Comparison of ENCODE assay signal across 13 mouse cellular contexts in the genomic region with DNA sequence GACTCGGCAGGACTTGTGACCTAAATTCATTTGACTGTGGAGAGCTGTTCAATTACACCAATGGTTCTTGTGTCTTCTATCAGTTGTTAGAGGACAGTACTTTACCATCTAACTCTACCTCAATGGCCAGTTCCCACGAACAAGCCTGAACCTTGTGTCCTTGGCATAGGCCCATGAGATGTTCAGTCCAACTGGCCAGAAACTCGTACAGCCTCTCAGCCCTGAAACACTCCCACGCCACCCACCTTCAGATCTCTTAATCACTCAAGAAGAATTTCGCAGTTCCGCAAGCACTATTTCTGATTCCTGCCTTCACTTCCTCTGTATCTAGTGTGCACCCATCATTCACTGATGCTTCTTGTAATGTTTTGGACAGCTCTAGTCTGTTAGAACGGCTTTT. TPM values are rescaled to one million over a fixed set of nuclear protein-coding genes. Genes with fewer than 3 reads are reported as not detected.
DNase-seq lines count a peak whose midpoint lies in the region; ATAC-seq and TF ChIP-seq lines count a peak whose summit lies in the region.
"Had no signal": no experiment of that assay in that cellular context is flagged by ENCODE, and none has a peak within 500 bp of the region (broad histone marks: within the 10 kb centered on the region; RNA-seq: fewer than 3 reads in every experiment).

No protein-coding gene starts in this region.

- ATAC-seq in heart, embryonic 12.5 days (ENCODE audit: insufficient number of reproducible peaks, low FRiP score), result no peak
- no peak for ATAC-seq in midbrain, postnatal 0 days (ENCODE audit: low FRiP score)
- ATAC-seq in midbrain, embryonic 14.5 days (ENCODE audit: low FRiP score, low TSS enrichment), result no peak
- ATAC-seq: forebrain, embryonic 15.5 days had no signal

- H3K27me3 ChIP-seq in heart, embryonic 12.5 days (replicated peaks), result 0 out of 2 replicates have a peak, but pooled peaks cover 2% of the 10 kb centered on the region
- no peaks in the 10 kb centered on the region for H3K27me3 ChIP-seq in midbrain, postnatal 0 days (ENCODE audit: insufficient read depth, low read length)
- H3K27me3 ChIP-seq in midbrain, embryonic 14.5 days (ENCODE audit: control insufficient read depth, insufficient read depth, low read length), result no peaks in the 10 kb centered on the region
- no peaks in the 10 kb centered on the region for H3K27me3 ChIP-seq in testis, adult 2 months (ENCODE audit: control insufficient read depth, insufficient read depth, low read length)
- H3K27me3 ChIP-seq: embryonic facial prominence, embryonic 12.5 days; forebrain, embryonic 15.5 days; limb, embryonic 15.5 days; stomach, embryonic 15.5 days had no signal

- H3K9me3 ChIP-seq in heart, embryonic 12.5 days (replicated peaks), result no peaks in the 10 kb centered on the region
- no peaks in the 10 kb centered on the region for H3K9me3 ChIP-seq in midbrain, postnatal 0 days (ENCODE audit: low read length)
- no peaks in the 10 kb centered on the region for H3K9me3 ChIP-seq in midbrain, embryonic 14.5 days (ENCODE audit: control insufficient read depth, low read length)
- H3K9me3 ChIP-seq: embryonic facial prominence, embryonic 12.5 days; forebrain, embryonic 15.5 days; limb, embryonic 15.5 days; stomach, embryonic 15.5 days had no signal

- no peak for TF ChIP-seq POLR2A in testis, adult 2 months (IDR thresholded peaks at IDR 0.05; ENCODE audit: control insufficient read depth, low read depth, low read length)

- intact Hi-C loops in heart, postnatal 14 days (cut with DNase I), result no loop called here

- no peak overlapping the region for H3K9ac ChIP-seq in heart, embryonic 12.5 days
- no peak overlapping the region for H3K9ac ChIP-seq in midbrain, postnatal 0 days (replicated peaks; ENCODE audit: low read length, poor library complexity, severe bottlenecking)
- H3K9ac ChIP-seq in midbrain, embryonic 14.5 days (replicated peaks; ENCODE audit: low read length), result no peak overlapping the region
- H3K9ac ChIP-seq: embryonic facial prominence, embryonic 12.5 days; forebrain, embryonic 15.5 days; limb, embryonic 15.5 days; stomach, embryonic 15.5 days had no signal

- no peak overlapping the region for H3K4me2 ChIP-seq in heart, embryonic 12.5 days
- H3K4me2 ChIP-seq in midbrain, postnatal 0 days (ENCODE audit: low read depth, low read length, poor library complexity, severe bottlenecking), result no peak overlapping the region
- no peak overlapping the region for H3K4me2 ChIP-seq in midbrain, embryonic 14.5 days (ENCODE audit: low read length)
- H3K4me2 ChIP-seq: embryonic facial prominence, embryonic 12.5 days; forebrain, embryonic 15.5 days; limb, embryonic 15.5 days; stomach, embryonic 15.5 days had no signal

- H3K4me3 ChIP-seq in heart, embryonic 12.5 days, result no peak overlapping the region
- H3K4me3 ChIP-seq in midbrain, postnatal 0 days (ENCODE audit: low read depth, low read length), result no peak overlapping the region
- no peak overlapping the region for H3K4me3 ChIP-seq in midbrain, embryonic 14.5 days (replicated peaks; ENCODE audit: low read depth, low read length)
- H3K4me3 ChIP-seq in testis, adult 2 months (ENCODE audit: control insufficient read depth, low read depth, low read length), result no peak overlapping the region
- H3K4me3 ChIP-seq: embryonic facial prominence, embryonic 12.5 days; forebrain, embryonic 15.5 days; limb, embryonic 15.5 days; stomach, embryonic 15.5 days had no signal

- H3K36me3 ChIP-seq in heart, embryonic 12.5 days, result no peaks in the 10 kb centered on the region
- no peaks in the 10 kb centered on the region for H3K36me3 ChIP-seq in midbrain, postnatal 0 days (ENCODE audit: insufficient read depth, low read length)
- no peaks in the 10 kb centered on the region for H3K36me3 ChIP-seq in midbrain, embryonic 14.5 days (ENCODE audit: control insufficient read depth, insufficient read depth, low read length)
- H3K36me3 ChIP-seq in testis, adult 2 months (ENCODE audit: control insufficient read depth, insufficient read depth, low read length), result no peaks in the 10 kb centered on the region
- H3K36me3 ChIP-seq: embryonic facial prominence, embryonic 12.5 days; forebrain, embryonic 15.5 days; limb, embryonic 15.5 days; stomach, embryonic 15.5 days had no signal

- DNase-seq in heart, postnatal 14 days, result peak; percentile 19 to 20
- DNase-seq in midbrain, postnatal 0 days (ENCODE audit: low spot score), result peak; percentile 14
- no peak for DNase-seq in midbrain, embryonic 14.5 days
- DNase-seq in cerebellum, adult 9-10 months, result peak; percentile 55
- DNase-seq in right cerebral cortex, postnatal 25 days, result no peak
- DNase-seq: layer of hippocampus, postnatal 36 days; right cerebral cortex, postnatal 14 days had no signal

- H3K27ac ChIP-seq in heart, embryonic 12.5 days (ENCODE audit: poor library complexity, severe bottlenecking), result no peak overlapping the region
- no peak overlapping the region for H3K27ac ChIP-seq in midbrain, postnatal 0 days (ENCODE audit: low read depth, low read length)
- no peak overlapping the region for H3K27ac ChIP-seq in midbrain, embryonic 14.5 days (replicated peaks; ENCODE audit: low read depth, low read length)
- H3K27ac ChIP-seq in testis, adult 2 months (ENCODE audit: control insufficient read depth, insufficient read depth, low read depth, low read length), result peak overlapping the region; percentile 32; the same call in 1 of the 2 replicates
- H3K27ac ChIP-seq: embryonic facial prominence, embryonic 12.5 days; forebrain, embryonic 15.5 days; limb, embryonic 15.5 days; stomach, embryonic 15.5 days had no signal

- WGBS in heart, embryonic 12.5 days, result 55% methylated on average over 7 of the region's 7 CpGs
- 42% methylated on average over 7 of the region's 7 CpGs for WGBS in midbrain, postnatal 0 days
- WGBS in midbrain, embryonic 14.5 days, result 38% methylated on average over 7 of the region's 7 CpGs

- H3K4me1 ChIP-seq in heart, embryonic 12.5 days (replicated peaks), result no peaks in the 10 kb centered on the region
- no peaks in the 10 kb centered on the region for H3K4me1 ChIP-seq in midbrain, postnatal 0 days (ENCODE audit: insufficient read depth, low read length)
- no peaks in the 10 kb centered on the region for H3K4me1 ChIP-seq in midbrain, embryonic 14.5 days (ENCODE audit: control insufficient read depth, insufficient read depth, low read length)
- no peaks in the 10 kb centered on the region for H3K4me1 ChIP-seq in testis, adult 2 months (ENCODE audit: control insufficient read depth, insufficient read depth, low read length)
- H3K4me1 ChIP-seq: embryonic facial prominence, embryonic 12.5 days; forebrain, embryonic 15.5 days; limb, embryonic 15.5 days; stomach, embryonic 15.5 days had no signal

- TF ChIP-seq CTCF in midbrain, postnatal 0 days (IDR thresholded peaks at IDR 0.05), result no peak
- no peak for TF ChIP-seq CTCF in testis, adult 2 months (IDR thresholded peaks at IDR 0.05; ENCODE audit: control insufficient read depth, insufficient read depth, insufficient replicate concordance, low read depth, low read length)

RNA-seq across cellular contexts. Expression of gene Slc19a2, which starts 12.8 kb away (rescaled TPM):
- 1 to 10 TPM; 6.5 to 7.2 TPM for total RNA-seq in heart, postnatal 14 days (2021)
- polyA plus RNA-seq in heart, embryonic 12.5 days (2016; fragmentation: Nextera tagmentation; extraction: Ambion mirVana), result 10.9 and 11.0 TPM in 2 replicates
- 17.0 and 20.2 TPM in 2 replicates for total RNA-seq in midbrain, postnatal 0 days (2014; rRNA removed)
- 7.4 and 8.4 TPM in 2 replicates for polyA plus RNA-seq in midbrain, postnatal 0 days (2015; fragmentation: Nextera tagmentation; extraction: Ambion mirVana)
- polyA plus RNA-seq in midbrain, embryonic 14.5 days (2014; fragmentation: Nextera tagmentation; extraction: Ambion mirVana), result 5.9 and 8.0 TPM in 2 replicates
- polyA plus RNA-seq in testis, adult 2 months (2012; rRNA removed), result 17.8 and 23.3 TPM in 2 replicates

RNA-seq across cellular contexts. Expression of gene Ccdc181, which starts 39.3 kb away (rescaled TPM):
- total RNA-seq in heart, postnatal 14 days (2021), result 1 to 10 TPM; 5.9 to 7.4 TPM
- polyA plus RNA-seq in heart, embryonic 12.5 days (2016; fragmentation: Nextera tagmentation; extraction: Ambion mirVana), result 9.3 and 9.7 TPM in 2 replicates
- 12.6 and 20.9 TPM in 2 replicates for total RNA-seq in midbrain, postnatal 0 days (2014; rRNA removed)
- 27.2 and 29.0 TPM in 2 replicates for polyA plus RNA-seq in midbrain, postnatal 0 days (2015; fragmentation: Nextera tagmentation; extraction: Ambion mirVana)
- polyA plus RNA-seq in midbrain, embryonic 14.5 days (2014; fragmentation: Nextera tagmentation; extraction: Ambion mirVana), result 19.9 and 25.4 TPM in 2 replicates
- 112 TPM in 2 replicates for polyA plus RNA-seq in testis, adult 2 months (2012; rRNA removed)

Comparison
In these comparisons a context has a peak if more than half of its experiments do, and no peak if none do; other contexts are left out.
1. DNase-seq: peak in heart, postnatal 14 days (2 of 2), midbrain, postnatal 0 days (single experiment) and cerebellum, adult 9-10 months (single experiment); none in midbrain, embryonic 14.5 days (single experiment) and right cerebral cortex, postnatal 25 days (single experiment).